Mouse (Mus musculus): ENCODE measurements around the gene Rbm28.
A peak's percentile ranks its signal among the peaks of the same experiment; 100 is the strongest.

Gene Rbm28

DNA sequence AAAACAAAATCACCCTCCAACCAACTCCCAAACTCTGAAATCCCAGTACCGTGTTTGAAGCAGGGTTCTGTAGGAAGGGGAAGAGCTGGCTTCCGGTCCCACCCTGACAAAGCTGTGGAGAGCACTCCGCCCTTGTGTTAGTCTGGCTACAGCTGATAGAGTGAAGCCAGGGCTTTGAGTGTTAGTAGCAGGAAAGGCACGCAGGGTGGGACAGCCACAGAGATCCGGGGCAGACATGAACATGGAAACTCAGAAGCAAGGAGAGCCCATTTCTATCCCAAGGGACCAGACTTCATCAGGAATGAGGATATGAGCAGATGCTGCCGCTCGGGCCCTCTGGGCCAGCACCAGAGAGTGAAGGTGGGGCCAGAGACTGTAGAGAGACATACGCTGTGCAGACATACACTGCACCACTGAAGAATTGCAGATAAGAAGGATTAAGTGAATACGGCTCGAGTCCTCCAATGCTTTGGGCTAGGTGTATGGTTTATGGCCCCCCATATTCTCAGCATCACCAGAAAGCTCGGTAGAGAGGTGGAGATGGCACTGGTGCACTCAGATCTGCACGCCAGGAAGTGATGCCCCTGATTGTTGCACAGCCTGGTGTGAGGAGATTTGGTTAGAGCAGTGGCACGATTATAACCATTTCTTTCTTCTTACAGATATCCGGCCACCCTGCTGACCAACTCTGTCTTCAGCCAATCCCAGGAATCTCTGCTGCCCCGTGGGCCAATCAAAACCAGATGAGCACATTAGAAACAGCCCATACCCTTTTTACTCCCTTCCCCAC is 29.4 kb upstream of the Rbm28 start:
- no peak for DNase-seq (ENCODE audit: low read depth)

DNA sequence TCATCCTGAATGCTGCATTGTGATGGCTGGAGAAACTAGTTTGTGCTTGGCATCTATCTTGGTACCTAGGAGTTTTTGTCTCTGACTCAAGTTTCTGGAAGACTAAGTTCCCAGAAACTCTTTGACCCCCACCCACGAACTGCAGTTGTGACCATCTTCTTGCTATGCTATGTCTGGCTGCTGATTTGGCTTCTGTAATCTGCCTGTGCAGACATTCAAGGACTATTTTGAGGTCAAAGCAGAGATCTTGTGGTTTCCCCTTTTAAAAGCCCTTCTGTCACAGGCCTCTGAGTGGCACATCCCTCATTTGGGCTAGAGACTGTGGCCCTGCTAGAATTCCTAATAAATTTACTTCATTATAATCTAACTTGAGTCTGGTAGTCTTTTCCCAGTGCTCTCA is 23.1 kb upstream of the Rbm28 start:
- peak; percentile 77 for DNase-seq (ENCODE audit: low read depth)

DNA sequence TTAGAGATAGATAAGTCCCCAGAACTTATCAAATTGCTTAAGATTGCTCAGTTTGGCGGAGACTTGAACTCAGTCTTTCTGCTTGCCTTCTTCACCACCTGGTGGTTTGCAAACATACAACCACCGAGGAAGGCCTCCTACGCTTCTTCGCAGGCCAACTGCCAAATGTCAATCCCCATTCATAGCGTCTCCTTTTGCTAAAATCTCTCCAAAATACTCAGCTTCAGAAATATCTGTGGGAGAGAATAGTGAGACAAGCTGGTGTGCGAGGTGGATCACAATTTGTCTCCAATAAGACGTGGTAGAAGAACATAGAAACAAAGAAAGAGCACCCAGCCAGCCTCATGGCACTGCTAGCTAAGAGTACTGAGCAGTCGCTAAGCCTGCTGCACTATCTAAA is 15.0 kb upstream of the Rbm28 start:
- DNase-seq (ENCODE audit: low read depth) = no peak

DNA sequence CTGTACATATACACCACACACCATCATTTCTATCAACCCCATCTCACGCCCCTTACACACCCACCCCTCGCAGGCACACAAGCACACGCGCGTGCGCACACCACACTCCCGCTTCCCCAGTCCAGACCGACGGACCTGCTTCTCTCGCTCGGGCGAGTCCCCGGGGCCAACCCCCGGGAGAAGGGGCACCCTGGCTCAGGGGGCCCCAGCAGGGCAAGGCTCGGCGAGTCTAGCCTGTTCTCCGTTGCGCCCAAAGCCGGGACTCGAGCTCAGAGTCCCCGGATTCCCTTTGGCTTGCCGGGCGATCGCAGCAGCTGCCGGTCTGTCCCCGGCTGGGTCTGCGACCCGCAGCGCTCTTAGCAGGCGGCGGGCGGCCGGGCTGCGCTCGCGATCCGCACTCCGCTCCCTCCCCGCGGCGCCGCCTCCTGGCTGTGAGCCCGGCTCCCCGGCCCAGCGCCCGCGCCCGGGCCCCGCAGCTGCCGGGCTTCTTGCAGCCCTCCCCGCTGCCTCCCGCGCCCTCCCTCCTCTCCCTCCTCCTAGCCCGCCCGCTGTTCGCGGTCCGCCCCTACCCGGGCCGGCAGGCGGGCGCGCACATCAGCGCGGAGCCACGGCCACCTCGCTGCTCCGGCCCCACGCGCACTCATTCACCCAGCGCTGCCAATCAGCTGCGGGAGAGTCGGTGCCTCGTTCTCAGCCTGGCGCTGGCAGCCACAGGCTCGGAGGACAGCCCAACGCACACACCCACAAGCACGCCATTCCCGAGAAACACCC is 14.3 kb upstream of the Rbm28 start, which contains the start of gene Prrt4:
Gene Prrt4 (minus strand): TSS at position 697 of the 771 bp plus-strand sequence.
- DNase-seq (ENCODE audit: low read depth) = no peak

DNA sequence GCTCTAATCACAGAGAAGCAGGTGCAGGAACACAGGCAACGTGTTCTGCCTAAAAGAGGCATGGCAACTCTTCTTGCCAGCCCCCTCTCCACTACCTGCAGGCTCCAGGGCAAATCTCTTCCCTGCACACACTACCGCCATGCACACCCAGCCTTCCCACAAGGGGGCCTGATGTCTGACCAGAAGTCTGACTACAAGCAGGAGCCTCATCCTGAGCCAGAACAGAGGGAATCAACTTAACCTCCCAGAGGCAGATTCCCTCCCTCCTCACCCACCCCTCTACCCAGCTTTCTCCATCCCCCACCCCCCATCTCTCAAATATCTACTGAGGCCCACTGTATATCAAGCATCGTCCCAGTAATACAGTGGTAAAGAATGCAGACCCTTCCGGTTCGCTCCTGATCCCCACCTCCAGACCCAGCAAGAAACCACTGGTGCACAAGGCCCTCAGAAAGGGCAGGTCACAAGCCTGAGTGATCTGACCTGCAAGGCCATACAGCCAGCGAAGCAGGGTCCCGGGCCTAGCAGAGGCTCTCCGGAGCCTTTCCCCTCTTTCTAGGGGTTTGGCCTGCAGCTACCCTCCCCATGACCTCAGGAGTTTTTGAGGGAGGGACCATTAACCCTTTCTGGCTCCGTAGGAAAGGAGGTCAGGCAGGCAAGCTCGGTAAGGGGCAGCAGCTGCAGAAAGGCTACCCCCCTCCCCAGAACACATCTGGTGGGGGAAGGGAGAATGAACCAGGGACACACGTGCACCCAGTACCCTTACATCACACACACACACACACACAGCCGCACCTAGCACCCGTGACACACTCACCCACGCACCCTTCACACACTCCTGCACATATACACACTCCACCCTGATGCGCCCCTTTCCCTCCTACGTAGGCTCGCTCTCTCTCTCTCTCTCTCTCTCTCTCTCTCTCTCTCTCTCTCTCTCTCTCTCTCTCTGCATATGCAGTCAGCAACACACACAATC is 13.4 kb upstream of the Rbm28 start:
- DNase-seq (ENCODE audit: low read depth) = no peak

DNA sequence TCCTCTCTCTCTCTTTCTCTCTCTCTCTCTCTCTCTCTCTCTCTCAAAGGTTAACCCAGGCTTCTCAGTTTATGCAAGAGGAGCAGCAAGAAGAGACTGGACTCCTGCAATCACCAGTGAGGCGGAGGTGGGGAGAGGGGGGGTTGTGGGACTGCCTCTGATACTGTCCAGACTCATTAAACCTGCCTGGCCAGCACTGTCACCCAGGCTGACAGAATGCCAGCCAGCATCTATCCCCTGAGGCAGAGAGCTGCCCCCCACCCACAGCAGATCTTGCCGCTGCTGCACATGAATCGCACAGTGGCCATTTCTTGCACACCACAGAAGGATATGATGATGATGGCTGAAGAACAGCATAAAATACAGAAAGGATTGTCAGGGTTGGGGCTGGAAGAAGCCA is 10.3 kb upstream of the Rbm28 start:
- DNase-seq (ENCODE audit: low read depth) = no peak

DNA sequence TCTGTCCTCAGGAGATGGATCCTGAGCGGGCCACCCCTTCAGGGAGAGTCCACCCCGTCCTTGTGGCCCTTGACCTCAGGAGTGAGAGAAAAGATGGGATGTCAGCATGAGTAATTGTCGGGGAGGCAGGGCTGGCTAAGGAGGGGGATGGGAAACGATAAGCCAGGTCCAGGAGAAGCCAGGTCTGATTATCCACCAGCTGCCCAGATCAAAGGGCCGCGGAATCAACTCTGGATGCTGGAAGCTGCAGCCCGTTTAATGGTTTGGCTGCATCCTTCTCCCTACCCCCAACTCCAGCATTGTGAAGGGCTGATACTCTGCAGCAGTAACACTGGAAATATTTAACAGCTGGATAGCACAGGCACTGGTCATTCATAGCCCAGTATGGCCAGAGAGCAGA is 9.6 kb upstream of the Rbm28 start:
- no peak for DNase-seq (ENCODE audit: low read depth)

DNA sequence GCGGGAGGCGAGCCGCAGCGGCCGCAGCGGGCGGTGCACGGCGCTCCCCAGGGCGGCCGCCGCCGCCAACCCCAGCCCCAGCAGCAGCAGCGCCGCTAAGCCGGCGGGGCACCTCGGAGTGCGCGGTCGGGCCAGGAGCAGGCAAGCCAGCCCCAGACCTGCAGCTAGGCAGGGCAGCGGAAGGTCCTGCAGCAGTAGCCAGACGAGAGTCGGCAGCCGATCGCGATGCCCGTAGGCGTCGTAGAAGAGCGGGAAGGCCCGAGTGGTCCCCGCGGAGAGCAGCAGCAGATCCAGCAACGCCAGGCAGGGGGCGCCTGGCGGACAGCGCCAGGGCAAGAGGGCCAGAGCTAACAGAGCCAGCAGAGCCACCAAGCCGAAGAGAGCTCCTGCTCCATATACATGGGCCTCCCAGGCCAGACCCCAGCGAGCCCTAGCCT is 6.2 kb upstream of the Rbm28 start:
- no peak for DNase-seq (ENCODE audit: low read depth)

DNA sequence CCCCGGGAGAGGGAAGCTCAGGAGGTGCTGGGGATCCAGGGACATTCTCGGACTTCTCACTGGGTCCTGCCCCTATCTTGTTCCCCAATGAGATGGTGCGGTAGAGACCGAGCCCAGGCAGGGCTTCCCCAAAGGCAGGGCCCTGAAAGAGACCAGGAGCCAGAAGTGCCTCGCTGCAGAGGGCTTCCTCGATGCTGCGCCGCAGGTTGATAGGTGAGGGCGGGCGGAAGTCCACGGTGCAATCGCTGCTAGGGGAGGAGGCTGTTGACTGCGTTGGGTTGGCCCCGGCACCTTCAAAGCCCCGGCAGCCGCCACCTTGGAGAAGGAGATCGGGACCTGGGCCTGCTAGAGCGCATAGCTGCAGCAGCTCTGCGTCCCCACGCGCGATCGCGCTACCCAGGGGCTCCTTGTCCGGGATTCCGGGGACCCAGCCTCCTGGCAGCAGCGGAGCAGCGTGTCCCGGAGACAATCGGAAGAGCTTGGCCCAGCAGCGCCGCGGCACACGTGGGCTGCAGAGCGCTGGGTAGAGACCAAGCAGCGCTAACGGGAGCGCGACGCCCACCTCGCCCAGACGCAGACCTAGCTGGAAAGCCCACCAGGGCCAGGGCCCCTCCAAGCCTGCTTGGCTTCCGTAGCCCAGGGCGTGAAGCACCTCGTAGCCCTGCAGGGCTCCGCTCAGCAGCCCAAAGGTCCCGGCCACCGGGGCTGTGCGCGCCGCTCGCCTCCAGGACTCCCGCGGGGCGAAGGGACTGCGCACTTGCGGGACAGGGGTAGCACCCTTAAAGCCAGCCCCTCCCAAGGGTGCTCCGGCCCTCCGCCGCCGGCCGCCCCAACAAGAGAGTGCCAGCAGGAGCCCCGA is 5.5 kb upstream of the Rbm28 start:
- no peak for DNase-seq (ENCODE audit: low read depth)

DNA sequence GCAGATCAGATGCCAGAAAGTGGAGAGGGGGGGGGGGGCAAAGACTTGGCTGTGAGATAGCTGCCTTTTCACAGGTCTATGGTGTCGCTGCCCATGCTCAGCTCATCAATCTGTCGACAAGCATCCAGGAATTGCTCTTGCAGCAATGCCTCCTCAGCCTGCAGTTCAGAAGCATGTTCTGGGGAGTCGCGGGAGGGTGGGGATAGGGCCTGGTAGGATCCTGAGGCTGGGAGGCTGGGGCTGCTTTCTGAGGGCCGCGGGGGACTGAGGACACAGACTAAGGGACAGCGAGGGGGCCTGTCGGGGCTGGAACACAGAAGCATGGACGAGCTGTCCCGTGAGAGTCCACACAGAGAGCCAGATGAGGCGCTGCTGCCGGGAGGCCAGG is 4.9 kb upstream of the Rbm28 start:
- DNase-seq (ENCODE audit: low read depth) = no peak

DNA sequence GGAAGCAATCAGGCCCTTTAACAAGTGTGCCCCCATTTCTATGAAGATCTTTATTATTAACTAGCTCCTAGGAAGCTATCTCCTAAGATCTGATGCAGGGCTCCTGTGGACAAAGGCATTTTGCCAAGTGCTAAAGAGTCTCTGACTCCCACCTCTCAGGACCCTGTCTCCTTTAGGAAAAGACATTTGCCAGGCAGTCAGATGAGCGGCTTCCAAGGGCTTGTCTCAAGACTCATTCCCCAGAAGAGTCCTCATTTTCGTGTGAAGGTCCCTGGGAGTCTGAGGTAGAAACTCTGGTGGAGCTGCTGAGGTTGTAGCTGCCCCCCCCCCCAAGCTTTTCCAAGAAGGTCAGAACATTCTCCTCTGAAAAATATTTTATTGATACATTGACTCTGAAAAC is 4.1 kb upstream of the Rbm28 start:
- no peak for DNase-seq (ENCODE audit: low read depth)

DNA sequence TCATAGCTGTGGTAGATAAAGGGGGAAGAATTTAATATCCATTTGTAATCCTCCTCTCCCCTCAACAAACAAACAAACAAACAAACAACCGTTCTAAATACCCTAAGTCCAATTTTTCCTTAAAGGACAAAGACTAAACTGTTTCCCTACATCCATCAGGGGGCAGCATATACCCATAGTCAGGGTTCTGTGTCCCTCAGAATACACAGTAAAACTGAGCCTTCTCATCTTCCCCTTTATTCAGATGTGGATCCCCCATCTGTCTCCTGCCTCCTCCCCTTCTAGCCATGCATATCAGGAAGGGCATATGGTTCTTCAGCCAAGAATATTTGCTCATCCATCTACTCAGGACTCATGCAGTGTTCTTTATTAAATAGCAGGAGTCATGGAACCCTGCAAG is 1.4 kb upstream of the Rbm28 start:
- DNase-seq (ENCODE audit: low read depth) = peak; percentile 77

DNA sequence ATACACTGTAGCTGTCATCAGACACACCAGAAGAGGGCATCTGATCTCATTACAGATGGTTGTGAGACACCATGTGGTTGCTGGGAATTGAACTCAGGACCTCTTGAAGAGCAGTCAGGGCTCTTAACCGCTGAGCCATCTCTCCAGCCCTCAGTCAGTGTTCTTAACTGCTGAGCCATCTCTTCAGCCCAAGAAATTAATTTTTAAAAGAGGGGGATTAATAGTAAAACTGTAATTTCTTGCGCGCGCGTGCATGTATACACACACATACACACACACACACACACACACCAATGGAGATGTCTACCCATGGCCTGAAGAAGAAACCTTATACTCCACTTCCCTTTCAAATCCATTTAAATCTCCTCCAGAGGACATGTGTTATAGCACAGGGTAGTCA is 3.5 kb downstream of the Rbm28 start:
- DNase-seq (ENCODE audit: low read depth) = peak; percentile 6

DNA sequence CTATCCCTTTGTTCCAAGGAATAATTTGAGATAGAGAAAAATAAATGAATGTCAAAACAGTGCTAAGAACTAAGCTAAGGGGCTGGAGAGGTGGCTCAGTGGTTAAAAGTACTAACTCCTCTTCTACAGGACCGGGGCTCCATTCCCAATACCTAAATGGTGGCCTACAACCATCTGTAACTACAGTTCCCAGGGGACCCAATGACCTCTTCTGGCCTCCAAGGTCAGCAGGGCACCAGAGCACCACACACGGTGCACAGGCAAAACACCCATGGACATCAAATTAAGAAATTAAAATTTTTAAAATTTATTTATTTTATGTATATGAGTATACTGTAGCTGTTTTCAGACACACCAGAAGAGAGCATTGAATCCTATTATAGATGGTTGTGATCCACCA is 4.0 kb downstream of the Rbm28 start:
- no peak for DNase-seq (ENCODE audit: low read depth)

DNA sequence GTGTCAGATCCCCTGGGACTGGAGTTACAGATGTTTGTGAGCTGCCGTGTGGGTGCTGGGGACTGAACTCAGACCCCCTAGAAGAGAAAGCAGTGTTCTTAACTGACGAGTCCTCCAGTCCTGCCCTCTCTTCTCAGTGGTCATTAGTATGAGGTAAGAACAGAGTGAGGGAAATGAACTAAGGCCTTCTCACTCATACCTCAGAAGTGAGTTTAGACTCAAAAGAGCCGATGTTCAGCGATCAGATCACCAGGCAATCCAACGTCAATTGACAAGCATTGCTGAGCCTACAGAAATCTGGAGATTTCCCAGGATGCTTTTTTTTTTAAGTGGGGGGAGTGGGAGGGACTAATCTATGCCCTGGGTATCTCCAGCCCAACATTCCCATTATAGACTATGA is 8.5 kb downstream of the Rbm28 start:
- no peak for DNase-seq (ENCODE audit: low read depth)

DNA sequence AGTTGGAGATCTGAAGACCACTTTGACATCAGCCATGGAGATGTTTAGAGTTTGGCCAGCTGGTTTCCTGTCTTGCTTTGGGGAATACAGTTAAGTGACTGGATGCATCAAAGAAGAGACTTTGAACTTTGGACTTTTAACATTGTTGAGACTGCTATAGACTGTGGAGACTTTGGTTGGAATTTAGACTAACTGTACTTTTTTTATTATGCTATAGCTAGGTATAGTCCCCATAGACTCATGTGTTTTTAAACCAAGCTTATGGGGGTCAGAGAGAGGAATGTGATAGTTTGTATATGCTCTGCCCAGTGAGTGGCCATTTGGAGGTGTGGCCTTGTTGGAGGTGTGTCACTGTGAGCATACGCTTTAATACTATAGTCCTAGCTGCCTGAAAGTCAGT is 14.8 kb downstream of the Rbm28 start:
- no peak for DNase-seq (ENCODE audit: low read depth)

DNA sequence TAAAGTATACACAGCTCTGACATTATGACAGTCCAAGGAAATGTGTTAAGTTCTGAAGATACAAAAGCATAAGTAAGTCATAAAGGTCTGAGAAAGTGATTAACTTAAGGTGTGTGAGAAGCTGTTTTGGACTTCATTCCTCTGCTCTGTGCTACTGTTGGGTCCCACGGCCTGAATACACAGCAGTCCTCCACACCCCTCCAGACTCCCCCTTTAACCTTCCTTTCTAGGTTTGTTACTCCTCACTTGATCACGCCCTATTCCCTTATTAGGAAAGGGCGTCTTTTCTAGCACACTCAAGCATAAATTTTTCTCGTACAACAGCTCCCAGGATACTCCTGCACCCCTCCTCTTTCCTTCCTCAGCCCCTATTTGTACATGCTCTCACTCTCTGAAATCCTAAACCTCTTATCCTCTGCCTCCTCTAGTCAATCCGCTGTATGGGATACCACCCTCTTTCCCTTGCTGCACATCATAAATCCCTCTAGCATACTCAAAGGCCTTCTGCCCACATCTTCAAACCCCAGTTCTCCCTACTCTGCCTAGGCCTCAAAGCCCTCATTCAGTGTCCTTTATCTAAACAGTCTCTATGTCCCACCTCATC is 17.3 kb downstream of the Rbm28 start:
- DNase-seq (ENCODE audit: low read depth) = no peak

DNA sequence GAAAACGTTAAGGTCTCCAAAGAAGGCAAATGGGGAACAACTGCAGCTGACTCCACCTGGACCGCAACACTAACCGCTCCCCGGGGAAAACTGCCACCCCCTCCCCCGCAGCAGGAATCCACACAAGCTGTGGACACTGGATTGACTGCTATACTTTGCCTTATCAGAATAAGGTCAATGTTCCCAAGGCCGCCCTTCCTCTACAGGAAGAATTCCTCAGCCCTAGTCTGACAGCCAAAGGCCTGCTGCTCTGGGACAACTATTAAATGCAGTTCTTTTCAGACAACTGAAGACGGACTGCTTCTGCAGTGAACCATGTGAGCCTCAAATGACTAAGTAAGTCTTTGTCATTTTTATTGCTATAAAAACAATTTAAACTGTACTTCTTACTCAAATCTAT is 18.2 kb downstream of the Rbm28 start:
- no peak for DNase-seq (ENCODE audit: low read depth)

DNA sequence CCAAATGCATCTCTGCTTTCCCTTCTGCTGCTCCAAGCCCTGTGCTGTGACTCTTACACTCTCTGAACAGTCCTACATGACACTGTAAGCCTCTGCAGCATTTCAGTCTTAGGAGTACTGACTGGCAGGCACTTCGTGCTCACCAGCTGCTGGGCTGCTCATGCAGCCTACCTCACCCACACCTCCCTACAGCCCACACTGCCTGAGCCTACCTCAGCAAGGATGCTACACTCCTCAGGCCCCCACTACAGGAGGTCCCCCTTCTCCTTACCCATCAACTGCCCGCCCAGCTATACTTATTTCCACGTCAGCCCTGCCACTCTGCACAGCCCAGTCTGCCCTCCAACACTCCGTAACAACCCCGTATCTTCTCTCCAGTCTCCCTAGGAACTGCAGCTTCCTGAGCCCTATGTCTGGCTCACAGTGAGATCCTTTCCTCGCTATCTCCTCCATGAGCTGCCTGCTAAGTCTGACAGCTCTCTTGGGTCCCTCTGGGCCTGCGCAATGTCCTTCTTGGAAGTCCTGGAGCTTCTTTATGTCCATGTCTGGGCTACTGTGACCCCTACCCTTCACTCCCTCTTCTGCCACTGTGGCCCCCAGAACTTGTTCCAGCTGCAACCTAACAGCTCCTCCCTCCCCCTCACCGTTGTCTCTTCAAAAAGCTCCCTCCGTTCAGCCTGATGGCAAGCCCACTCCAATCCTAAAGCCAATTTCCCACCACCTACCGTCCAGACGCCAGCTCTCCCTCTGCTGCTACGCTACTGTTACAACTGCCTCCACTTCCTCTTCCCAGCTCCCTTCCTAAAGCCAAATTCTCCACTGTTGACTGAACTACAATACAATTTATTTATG is 19.1 kb downstream of the Rbm28 start:
- no peak for DNase-seq (ENCODE audit: low read depth)

DNA sequence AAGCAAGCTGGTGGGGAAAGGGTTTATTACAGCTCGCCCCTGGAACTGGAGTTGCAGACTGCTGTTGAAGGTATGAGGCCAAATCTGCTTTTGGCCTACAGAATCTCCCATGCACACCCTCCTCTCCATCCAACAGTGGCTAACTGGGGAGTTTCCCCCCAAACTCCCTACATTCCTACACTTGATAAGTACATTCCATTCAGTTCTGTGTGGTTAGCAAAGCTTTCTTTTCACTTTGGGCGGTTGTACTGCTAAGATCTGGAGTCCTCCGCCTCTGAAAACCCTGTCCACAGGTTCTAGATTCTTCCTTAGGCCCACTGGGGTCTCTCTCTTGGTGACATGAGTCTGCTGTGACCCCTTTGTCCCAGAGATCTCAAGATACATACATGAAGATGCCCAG is 19.8 kb downstream of the Rbm28 start:
- DNase-seq (ENCODE audit: low read depth) = no peak
